Mouse (Mus musculus) forebrain, embryonic 14.5 days (tissue): ENCODE results near the gene Churc1. TPM values are rescaled to one million over a fixed set of nuclear protein-coding genes. Genes with fewer than 3 reads are reported as not detected.

Experiments
- ATAC-seq: fragments of 200-750 bp; cut with Nextera tagmentation; 2 replicates; pipeline ENCODE4 v1.8.0; 2017; ENCODE audit warnings: mild to moderate bottlenecking, moderate library complexity
- DNase-seq: peaks from one replicate; pipeline ENCODE4 v3.0.0-alpha.2; 2015; ENCODE audit warnings: low spot score
- H3K27ac ChIP-seq: fragments of 300-500 bp; sonication (generic); 2 replicates; pipeline ENCODE4 v1.5.1; 2014; ENCODE audit warnings: low read depth, mild to moderate bottlenecking, control low read depth, low read length, moderate library complexity
- H3K27me3 ChIP-seq: fragments of 300-500 bp; sonication (generic); replicated peaks from 2 replicates; pipeline ENCODE4 v1.6.1; 2014; ENCODE audit warnings: low read length, control low read depth, mixed read lengths; ENCODE audit not compliant: control insufficient read depth, insufficient read depth
- H3K36me3 ChIP-seq: fragments of 300-500 bp; sonication (generic); 2 replicates; pipeline ENCODE4 v1.6.1; 2014; ENCODE audit warnings: low read length, control low read depth; ENCODE audit not compliant: control insufficient read depth, insufficient read depth
- H3K4me1 ChIP-seq: fragments of 300-500 bp; sonication (generic); 2 replicates; pipeline ENCODE4 v1.6.1; 2014; ENCODE audit warnings: antibody characterized with exemption, low read length, control low read depth; ENCODE audit not compliant: control insufficient read depth, insufficient read depth
- H3K4me2 ChIP-seq: fragments of 300-500 bp; sonication (generic); 2 replicates; pipeline ENCODE4 v1.6.1; 2014; ENCODE audit warnings: mild to moderate bottlenecking, control low read depth, low read length
- H3K4me3 ChIP-seq: fragments of 300-500 bp; sonication (generic); 2 replicates; pipeline ENCODE4 v1.5.1; 2014; ENCODE audit warnings: low read depth, low read length, control low read depth
- H3K9ac ChIP-seq: fragments of 300-500 bp; sonication (generic); 2 replicates; pipeline ENCODE4 v1.6.1; 2014; ENCODE audit warnings: mild to moderate bottlenecking, low read length, control low read depth, moderate library complexity
- H3K9me3 ChIP-seq: fragments of 300-500 bp; sonication (generic); replicated peaks from 2 replicates; pipeline ENCODE4 v1.6.1; 2016; ENCODE audit warnings: low read length, control low read depth, mixed read lengths; ENCODE audit not compliant: control insufficient read depth
- WGBS: fragments of 180-500 bp; shearing (Covaris S2); extraction: QIAGEN DNeasy Blood & Tissue Kit; methylation state at CpG from one replicate; pipeline ENCODE4 v1.1.7; 2014; 5-methylcytosine and 5-hydroxymethylcytosine counted together
- polyA plus RNA-seq: library from polyadenylated mRNA; unstranded; fragments of >200 nt; fragmentation: Nextera tagmentation; extraction: Ambion mirVana; gene quantifications from 2 replicates; pipeline ENCODE4 v1.2.1, GENCODE M21; 2014

The Churc1 gene
- polyA plus RNA-seq, 1 experiment from 2014 or later, result 114 TPM

GRCm38 (mm10) chr12:76803700-76804252 lies 38.4 kb downstream of the Churc1 start:
- H3K36me3 ChIP-seq, result no peaks in the 10 kb centered on the region
- ATAC-seq (0 out of 2 replicates have a peak, but pooled peaks have one; percentile 10), DNase-seq (peak; percentile 64)
- no peak overlapping the region for H3K4me2 ChIP-seq
- H3K4me1 ChIP-seq, result no peaks in the 10 kb centered on the region
- H3K4me3 ChIP-seq, result no peak overlapping the region
- WGBS, result 56% methylated on average over 7 of the region's 7 CpGs
- no peak overlapping the region for H3K9ac ChIP-seq
- H3K27me3 ChIP-seq, result no peaks in the 10 kb centered on the region
- no peak overlapping the region for H3K27ac ChIP-seq
- H3K9me3 ChIP-seq, result no peaks in the 10 kb centered on the region

- ATAC-seq (no peak), DNase-seq (no peak)
- no peak overlapping the region for H3K9ac ChIP-seq
- H3K4me1 ChIP-seq, result no peaks in the 10 kb centered on the region
- H3K27me3 ChIP-seq, result no peaks in the 10 kb centered on the region
- no peak overlapping the region for H3K4me3 ChIP-seq
- H3K27ac ChIP-seq, result no peak overlapping the region
- H3K4me2 ChIP-seq, result no peak overlapping the region
- no peaks in the 10 kb centered on the region for H3K9me3 ChIP-seq
- H3K36me3 ChIP-seq, result no peaks in the 10 kb centered on the region
- WGBS, result 90% methylated on average over 10 of the region's 10 CpGs
These were observed 39.9 kb downstream of the Churc1 start for GRCm38 (mm10) chr12:76805056-76805811.

- H3K9ac ChIP-seq, result no peak overlapping the region
- no peak overlapping the region for H3K4me3 ChIP-seq
- no peak overlapping the region for H3K27ac ChIP-seq
- no peaks in the 10 kb centered on the region for H3K27me3 ChIP-seq
- DNase-seq (no peak), ATAC-seq (no peak)
- 84% methylated on average over 10 of the region's 10 CpGs for WGBS
- H3K4me1 ChIP-seq, result no peaks in the 10 kb centered on the region
- H3K36me3 ChIP-seq, result no peaks in the 10 kb centered on the region
- H3K9me3 ChIP-seq, result no peaks in the 10 kb centered on the region
- H3K4me2 ChIP-seq, result no peak overlapping the region
These were observed 42.5 kb downstream of the Churc1 start for GRCm38 (mm10) chr12:76807796-76808195.

GRCm38 (mm10) chr12:76810491-76810890 lies 45.2 kb downstream of the Churc1 start:
- H3K4me2 ChIP-seq, result no peak overlapping the region
- no peak for DNase-seq
- ATAC-seq, result no peak
- no peaks in the 10 kb centered on the region for H3K4me1 ChIP-seq
- WGBS, result 92% methylated on average over 5 of the region's 5 CpGs
- no peaks in the 10 kb centered on the region for H3K27me3 ChIP-seq
- H3K36me3 ChIP-seq, result no peaks in the 10 kb centered on the region
- no peak overlapping the region for H3K27ac ChIP-seq
- H3K9me3 ChIP-seq, result no peaks in the 10 kb centered on the region
- H3K9ac ChIP-seq, result no peak overlapping the region
- H3K4me3 ChIP-seq, result no peak overlapping the region

- no peaks in the 10 kb centered on the region for H3K36me3 ChIP-seq
- DNase-seq (no peak), ATAC-seq (no peak)
- H3K9me3 ChIP-seq, result no peaks in the 10 kb centered on the region
- H3K4me3 ChIP-seq, result no peak overlapping the region
- 86% methylated on average over 4 of the region's 4 CpGs for WGBS
- H3K4me2 ChIP-seq, result no peak overlapping the region
- no peaks in the 10 kb centered on the region for H3K27me3 ChIP-seq
- H3K9ac ChIP-seq, result no peak overlapping the region
- no peaks in the 10 kb centered on the region for H3K4me1 ChIP-seq
- no peak overlapping the region for H3K27ac ChIP-seq
These were observed 45.7 kb downstream of the Churc1 start for GRCm38 (mm10) chr12:76811006-76811405.

GRCm38 (mm10) chr12:76813543-76813942 lies 48.2 kb downstream of the Churc1 start:
- no peak overlapping the region for H3K27ac ChIP-seq
- no peaks in the 10 kb centered on the region for H3K36me3 ChIP-seq
- no peaks in the 10 kb centered on the region for H3K4me1 ChIP-seq
- no peak overlapping the region for H3K9ac ChIP-seq
- H3K27me3 ChIP-seq, result no peaks in the 10 kb centered on the region
- ATAC-seq (no peak), DNase-seq (no peak)
- H3K4me2 ChIP-seq, result no peak overlapping the region
- WGBS, result 87% methylated on average over 10 of the region's 10 CpGs
- no peaks in the 10 kb centered on the region for H3K9me3 ChIP-seq
- no peak overlapping the region for H3K4me3 ChIP-seq

- no peaks in the 10 kb centered on the region for H3K27me3 ChIP-seq
- H3K9me3 ChIP-seq, result no peaks in the 10 kb centered on the region
- H3K4me3 ChIP-seq, result no peak overlapping the region
- H3K27ac ChIP-seq, result no peak overlapping the region
- 80% methylated on average over 2 of the region's 2 CpGs for WGBS
- H3K4me2 ChIP-seq, result no peak overlapping the region
- H3K36me3 ChIP-seq, result no peaks in the 10 kb centered on the region
- ATAC-seq (no peak), DNase-seq (no peak)
- no peaks in the 10 kb centered on the region for H3K4me1 ChIP-seq
- no peak overlapping the region for H3K9ac ChIP-seq
These were observed 48.8 kb downstream of the Churc1 start for GRCm38 (mm10) chr12:76814120-76814519.

- Histone ChIP-seq H3K9me3 (no peaks in the 10 kb centered on the region), H3K9ac (no peak overlapping the region), H3K4me2 (no peak overlapping the region), H3K36me3 (no peaks in the 10 kb centered on the region), H3K27me3 (no peaks in the 10 kb centered on the region; the same call in 1 of the 2 replicates), H3K4me1 (peaks cover 4% of the 10 kb centered on the region; the same call in 1 of the 2 replicates), H3K27ac (no peak overlapping the region), H3K4me3 (no peak overlapping the region)
- ATAC-seq, result no peak
- DNase-seq, result no peak
- WGBS, result 65% methylated on average over 4 of the region's 4 CpGs
These were observed 51.4 kb downstream of the Churc1 start for GRCm38 (mm10) chr12:76816720-76817119.

GRCm38 (mm10) chr12:76817176-76817575 lies 51.8 kb downstream of the Churc1 start:
- H3K36me3 ChIP-seq, result no peaks in the 10 kb centered on the region
- peaks cover 4% of the 10 kb centered on the region; the same call in 1 of the 2 replicates for H3K4me1 ChIP-seq
- no peak overlapping the region for H3K27ac ChIP-seq
- H3K9ac ChIP-seq, result no peak overlapping the region
- no peaks in the 10 kb centered on the region for H3K9me3 ChIP-seq
- no peak for DNase-seq
- no peak overlapping the region for H3K4me3 ChIP-seq
- H3K27me3 ChIP-seq, result no peaks in the 10 kb centered on the region; the same call in 1 of the 2 replicates
- WGBS, result 55% methylated on average over 4 of the region's 4 CpGs
- H3K4me2 ChIP-seq, result no peak overlapping the region
- no peak for ATAC-seq
